Mouse (Mus musculus): ENCODE data around the gene Pipox. TPM values are rescaled to one million over a fixed set of nuclear protein-coding genes. Genes with fewer than 3 reads are reported as not detected.

The Pipox gene
- polyA plus RNA-seq, 1 experiment, result not detected

DNA sequence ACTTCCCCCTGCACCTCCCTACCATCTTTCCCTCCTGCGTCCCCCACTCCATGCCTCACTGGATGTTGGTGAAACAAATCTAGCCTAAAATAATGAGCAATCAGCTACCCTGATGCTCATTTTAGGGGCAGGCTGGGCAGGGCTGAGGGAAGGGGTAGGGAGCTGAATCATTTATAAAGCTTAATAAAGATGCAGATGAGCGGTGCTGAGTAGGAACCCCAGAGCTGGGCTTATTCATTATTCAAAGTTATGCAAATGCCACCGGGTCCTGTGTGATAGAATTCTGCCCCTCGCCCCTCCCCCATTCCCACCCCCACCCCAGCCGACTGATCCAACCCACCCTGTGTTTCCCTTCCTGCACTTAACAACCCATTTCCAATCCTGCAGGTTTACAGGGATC lies 18.6 kb downstream of the Pipox start:
- Histone ChIP-seq H3K4me3 (ENCODE audit: insufficient read depth, low read depth, low read length) (no peak overlapping the region), H3K4me1 (ENCODE audit: control insufficient read depth, insufficient read depth, insufficient read length, low read length) (no peaks in the 10 kb centered on the region), H3K27ac (replicated peaks; ENCODE audit: low read depth, low read length) (no peak overlapping the region)

- no peak overlapping the region for H3K27ac ChIP-seq (replicated peaks; ENCODE audit: low read depth, low read length)
- no peaks in the 10 kb centered on the region for H3K4me1 ChIP-seq (ENCODE audit: control insufficient read depth, insufficient read depth, insufficient read length, low read length)
- H3K4me3 ChIP-seq (ENCODE audit: insufficient read depth, low read depth, low read length), result no peak overlapping the region
Measured at GRCm38 (mm10) chr11:77874685-77875231, 19.1 kb downstream of the Pipox start.

GRCm38 (mm10) chr11:77873116-77873515 lies 20.8 kb downstream of the Pipox start:
- H3K4me1 ChIP-seq (ENCODE audit: control insufficient read depth, insufficient read depth, insufficient read length, low read length), result no peaks in the 10 kb centered on the region
- H3K4me3 ChIP-seq (ENCODE audit: insufficient read depth, low read depth, low read length), result no peak overlapping the region
- H3K27ac ChIP-seq (replicated peaks; ENCODE audit: low read depth, low read length), result no peak overlapping the region

- Histone ChIP-seq H3K4me1 (ENCODE audit: control insufficient read depth, insufficient read depth, insufficient read length, low read length) (no peaks in the 10 kb centered on the region), H3K4me3 (ENCODE audit: insufficient read depth, low read depth, low read length) (no peak overlapping the region)
Measured at GRCm38 (mm10) chr11:77872685-77873084, 21.2 kb downstream of the Pipox start.

DNA sequence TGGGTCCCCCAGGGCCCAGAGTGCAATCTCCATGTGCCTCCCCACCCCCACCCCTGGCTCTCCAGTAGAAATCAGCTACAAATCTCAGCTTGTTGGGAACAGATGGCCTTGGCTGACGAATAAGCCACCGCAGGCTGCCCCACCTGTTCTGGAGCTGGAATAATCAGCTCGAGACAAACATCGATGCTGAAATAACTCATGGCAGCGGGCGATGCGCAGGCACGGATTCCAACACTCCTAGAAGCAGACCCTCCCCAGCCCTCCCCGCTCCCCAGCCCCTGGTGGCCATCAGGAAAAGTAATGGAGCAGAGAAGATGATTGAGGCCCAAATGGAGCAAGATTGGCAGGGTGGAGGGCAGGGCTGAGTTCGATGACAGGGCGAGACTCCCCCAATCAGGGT lies 21.7 kb downstream of the Pipox start:
- Histone ChIP-seq H3K27ac (replicated peaks; ENCODE audit: low read depth, low read length) (no peak overlapping the region), H3K4me3 (ENCODE audit: insufficient read depth, low read depth, low read length) (no peak overlapping the region), H3K4me1 (ENCODE audit: control insufficient read depth, insufficient read depth, insufficient read length, low read length) (no peaks in the 10 kb centered on the region)

More at GRCm38 (mm10) chr11:77872685-77873084, 21.2 kb downstream of the Pipox start:
- H3K27ac ChIP-seq (replicated peaks; ENCODE audit: low read depth, low read length), result no peak overlapping the region

GRCm38 (mm10) chr11:77871436-77871835 lies 22.5 kb downstream of the Pipox start:
- no peak overlapping the region for H3K4me3 ChIP-seq (ENCODE audit: insufficient read depth, low read depth, low read length)
- no peak overlapping the region for H3K27ac ChIP-seq (replicated peaks; ENCODE audit: low read depth, low read length)
- H3K4me1 ChIP-seq (ENCODE audit: control insufficient read depth, insufficient read depth, insufficient read length, low read length), result no peaks in the 10 kb centered on the region

GRCm38 (mm10) chr11:77867419-77868083 lies 26.3 kb downstream of the Pipox start:
- no peak overlapping the region for H3K27ac ChIP-seq (replicated peaks; ENCODE audit: low read depth, low read length)
- no peak overlapping the region for H3K4me3 ChIP-seq (ENCODE audit: insufficient read depth, low read depth, low read length)
- no peaks in the 10 kb centered on the region for H3K4me1 ChIP-seq (ENCODE audit: control insufficient read depth, insufficient read depth, insufficient read length, low read length)

- H3K27ac ChIP-seq (replicated peaks; ENCODE audit: low read depth, low read length), result no peak overlapping the region
- H3K4me1 ChIP-seq (ENCODE audit: control insufficient read depth, insufficient read depth, insufficient read length, low read length), result no peaks in the 10 kb centered on the region
- H3K4me3 ChIP-seq (ENCODE audit: insufficient read depth, low read depth, low read length), result no peak overlapping the region
Measured at GRCm38 (mm10) chr11:77864771-77865170, 29.1 kb downstream of the Pipox start.

DNA sequence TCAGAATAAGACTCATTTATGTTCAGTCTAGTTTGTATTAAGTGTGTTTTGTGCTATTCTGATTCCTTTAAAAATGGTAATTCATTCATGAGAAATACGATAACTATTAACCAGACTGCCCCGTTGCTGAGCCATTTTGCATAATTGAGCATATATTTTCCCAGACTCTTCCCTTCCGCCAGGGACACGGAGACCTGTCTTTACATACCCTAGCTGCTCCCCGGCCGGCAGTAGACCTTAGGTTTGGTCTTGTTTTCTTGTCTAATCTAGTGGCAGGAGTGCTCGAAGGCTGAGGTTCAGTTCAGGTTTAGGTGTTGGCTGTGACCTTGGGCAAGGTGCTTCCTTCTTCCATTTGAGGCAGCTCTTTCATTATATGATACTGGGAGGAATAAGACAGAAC lies 31.0 kb downstream of the Pipox start:
- Histone ChIP-seq H3K27ac (replicated peaks; ENCODE audit: low read depth, low read length) (no peak overlapping the region), H3K4me3 (ENCODE audit: insufficient read depth, low read depth, low read length) (no peak overlapping the region), H3K4me1 (ENCODE audit: control insufficient read depth, insufficient read depth, insufficient read length, low read length) (no peaks in the 10 kb centered on the region)

DNA sequence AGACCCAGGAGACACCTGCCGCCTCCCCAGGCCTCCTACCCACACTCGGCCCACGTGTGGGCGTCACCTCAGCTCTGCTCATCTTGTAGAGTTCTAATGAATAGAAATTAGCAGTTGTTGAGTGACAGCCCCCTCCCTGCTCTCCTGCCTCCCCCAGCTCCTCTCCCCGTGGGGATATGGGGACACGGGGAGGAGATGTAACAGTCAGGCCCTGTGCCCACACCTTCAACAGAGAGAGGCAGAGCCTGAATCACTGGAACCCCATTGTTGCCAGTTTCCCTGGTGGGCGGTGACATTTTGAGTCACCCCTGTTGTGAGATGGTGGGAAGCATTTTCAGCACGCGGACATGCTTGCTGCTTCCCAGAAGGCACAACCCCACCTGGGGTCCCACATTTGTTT lies 32.9 kb downstream of the Pipox start:
- H3K4me3 ChIP-seq (ENCODE audit: insufficient read depth, low read depth, low read length), result no peak overlapping the region
- H3K4me1 ChIP-seq (ENCODE audit: control insufficient read depth, insufficient read depth, insufficient read length, low read length), result no peaks in the 10 kb centered on the region
- no peak overlapping the region for H3K27ac ChIP-seq (replicated peaks; ENCODE audit: low read depth, low read length)

DNA sequence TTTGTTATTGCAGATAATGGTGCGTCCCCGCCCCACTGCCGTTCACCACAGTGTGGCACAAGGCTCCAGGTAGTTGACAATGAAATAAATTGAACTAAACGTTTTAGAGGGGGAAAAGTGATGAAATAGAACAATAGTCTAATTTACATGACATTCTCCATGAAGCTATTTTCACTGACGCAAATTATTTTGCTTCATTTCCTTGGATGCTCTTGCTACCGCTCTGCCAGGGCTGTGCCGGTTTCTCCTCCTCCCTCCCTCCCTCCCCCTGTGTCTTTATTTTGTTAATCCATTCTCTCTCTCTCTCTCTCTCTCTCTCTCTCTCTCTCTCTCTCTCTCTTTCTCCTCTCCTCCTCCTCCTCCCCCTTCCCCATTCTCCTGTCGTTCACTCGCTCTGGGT lies 35.3 kb downstream of the Pipox start:
- no peaks in the 10 kb centered on the region for H3K4me1 ChIP-seq (ENCODE audit: control insufficient read depth, insufficient read depth, insufficient read length, low read length)
- no peak overlapping the region for H3K27ac ChIP-seq (replicated peaks; ENCODE audit: low read depth, low read length)
- H3K4me3 ChIP-seq (ENCODE audit: insufficient read depth, low read depth, low read length), result no peak overlapping the region

DNA sequence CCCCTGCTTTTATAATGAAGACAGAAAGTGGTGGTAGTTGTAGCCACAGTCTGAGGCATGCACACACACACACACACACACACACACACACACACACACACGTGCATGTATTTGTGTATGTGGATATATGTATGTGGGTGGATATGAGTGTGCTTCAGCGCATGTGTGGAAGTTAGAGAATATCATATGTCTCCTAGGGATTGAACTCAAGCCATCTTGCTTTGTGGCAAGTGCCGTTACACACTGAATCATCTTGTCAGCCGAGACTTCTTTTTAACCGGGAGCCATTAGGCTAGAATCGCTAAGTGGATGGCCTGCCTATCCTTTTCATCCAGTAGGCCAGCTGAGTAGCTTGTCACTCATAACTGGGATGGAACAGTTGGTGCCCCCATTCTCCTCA lies 36.8 kb downstream of the Pipox start:
- H3K4me3 ChIP-seq (ENCODE audit: insufficient read depth, low read depth, low read length), result no peak overlapping the region
- no peaks in the 10 kb centered on the region for H3K4me1 ChIP-seq (ENCODE audit: control insufficient read depth, insufficient read depth, insufficient read length, low read length)
- no peak overlapping the region for H3K27ac ChIP-seq (replicated peaks; ENCODE audit: low read depth, low read length)

DNA sequence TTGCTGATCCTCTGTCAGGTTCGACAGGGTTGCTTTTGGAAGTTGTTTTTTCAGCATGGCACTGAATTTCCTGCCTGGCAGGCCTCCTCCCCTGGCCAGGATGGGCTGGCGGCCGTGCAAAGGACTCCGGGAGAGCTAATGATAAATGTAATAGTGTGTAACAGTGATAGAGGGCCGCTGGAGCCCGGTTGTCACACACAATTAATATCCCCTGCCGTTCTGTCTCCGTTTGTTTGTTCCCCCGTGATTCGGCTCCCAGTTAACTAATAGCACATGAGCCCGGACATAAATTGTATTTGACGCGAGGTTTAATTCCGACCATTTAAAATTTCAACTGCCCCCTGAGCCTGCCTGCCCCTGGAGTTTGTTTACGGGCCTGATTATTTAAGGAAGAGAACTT lies 38.5 kb downstream of the Pipox start:
- H3K4me3 ChIP-seq (ENCODE audit: insufficient read depth, low read depth, low read length), result no peak overlapping the region
- no peak overlapping the region for H3K27ac ChIP-seq (replicated peaks; ENCODE audit: low read depth, low read length)
- no peaks in the 10 kb centered on the region for H3K4me1 ChIP-seq (ENCODE audit: control insufficient read depth, insufficient read depth, insufficient read length, low read length)

DNA sequence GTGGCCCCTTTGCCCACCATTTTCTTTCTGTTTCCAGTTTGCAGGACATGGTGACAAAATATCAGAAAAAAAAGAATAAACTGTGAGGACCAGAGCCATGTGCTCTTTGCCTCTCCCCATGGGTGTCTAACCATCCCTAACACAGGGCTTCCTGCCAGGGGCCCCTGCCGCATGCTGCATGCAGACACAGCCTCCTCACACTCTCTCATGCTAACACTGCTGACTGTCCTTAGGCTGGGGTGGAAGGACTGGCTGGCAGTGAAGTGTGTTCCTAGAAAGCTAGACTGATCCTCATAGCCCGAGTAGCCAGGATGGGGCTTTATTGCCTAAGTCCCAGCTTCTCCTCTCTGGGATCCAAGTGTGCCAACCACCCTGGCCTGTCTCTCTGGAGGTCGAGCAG lies 39.3 kb downstream of the Pipox start:
- Histone ChIP-seq H3K27ac (replicated peaks; ENCODE audit: low read depth, low read length) (no peak overlapping the region), H3K4me1 (ENCODE audit: control insufficient read depth, insufficient read depth, insufficient read length, low read length) (no peaks in the 10 kb centered on the region), H3K4me3 (ENCODE audit: insufficient read depth, low read depth, low read length) (no peak overlapping the region)

DNA sequence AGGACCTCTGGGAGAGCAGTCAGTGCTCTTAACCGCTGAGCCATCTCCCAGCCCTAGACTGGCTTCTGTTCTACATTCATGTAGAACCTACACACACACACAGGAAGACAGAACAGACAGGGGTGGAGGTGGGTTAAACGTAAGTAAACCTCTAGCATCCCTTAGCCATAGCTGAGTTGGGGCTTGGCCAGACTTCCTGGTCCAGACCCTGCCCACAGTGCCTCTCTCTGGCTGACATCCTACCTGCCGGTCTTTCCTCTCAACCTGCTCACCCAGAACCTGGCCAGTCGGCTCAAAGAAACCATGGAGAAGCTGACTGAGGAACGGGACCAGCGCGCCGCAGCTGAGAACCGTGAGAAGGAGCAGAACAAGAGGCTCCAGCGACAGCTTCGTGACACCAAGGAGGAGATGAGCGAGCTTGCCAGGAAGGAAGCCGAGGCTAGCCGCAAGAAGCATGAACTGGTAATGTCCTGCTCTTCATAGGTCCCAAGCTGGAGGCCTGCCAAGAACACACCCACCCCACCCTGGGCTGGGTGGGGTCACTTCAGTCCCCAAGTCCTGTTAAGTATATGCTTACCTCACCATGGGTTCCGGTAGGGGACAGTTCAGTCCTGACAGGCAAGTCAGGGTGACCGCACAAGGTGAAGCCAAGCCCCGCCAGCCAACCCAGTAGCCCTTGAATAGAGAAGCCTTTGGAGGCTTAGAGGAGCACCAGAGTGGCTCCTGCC lies 40.8 kb downstream of the Pipox start:
- H3K27ac ChIP-seq (replicated peaks; ENCODE audit: low read depth, low read length), result no peak overlapping the region

GRCm38 (mm10) chr11:77852195-77852594 lies 41.7 kb downstream of the Pipox start:
- H3K27ac ChIP-seq (replicated peaks; ENCODE audit: low read depth, low read length), result no peak overlapping the region
- no peaks in the 10 kb centered on the region for H3K4me1 ChIP-seq (ENCODE audit: control insufficient read depth, insufficient read depth, insufficient read length, low read length)

More for the DNA sequence above, 40.8 kb downstream of the Pipox start:
- Histone ChIP-seq H3K4me1 (ENCODE audit: control insufficient read depth, insufficient read depth, insufficient read length, low read length) (no peaks in the 10 kb centered on the region), H3K4me3 (ENCODE audit: insufficient read depth, low read depth, low read length) (no peak overlapping the region)

More at GRCm38 (mm10) chr11:77852195-77852594, 41.7 kb downstream of the Pipox start:
- H3K4me3 ChIP-seq (ENCODE audit: insufficient read depth, low read depth, low read length), result no peak overlapping the region

Data from brown adipose tissue, adult 24 weeks (tissue).